ENCODE assay signal across 8 mouse cellular contexts in the genomic region with DNA sequence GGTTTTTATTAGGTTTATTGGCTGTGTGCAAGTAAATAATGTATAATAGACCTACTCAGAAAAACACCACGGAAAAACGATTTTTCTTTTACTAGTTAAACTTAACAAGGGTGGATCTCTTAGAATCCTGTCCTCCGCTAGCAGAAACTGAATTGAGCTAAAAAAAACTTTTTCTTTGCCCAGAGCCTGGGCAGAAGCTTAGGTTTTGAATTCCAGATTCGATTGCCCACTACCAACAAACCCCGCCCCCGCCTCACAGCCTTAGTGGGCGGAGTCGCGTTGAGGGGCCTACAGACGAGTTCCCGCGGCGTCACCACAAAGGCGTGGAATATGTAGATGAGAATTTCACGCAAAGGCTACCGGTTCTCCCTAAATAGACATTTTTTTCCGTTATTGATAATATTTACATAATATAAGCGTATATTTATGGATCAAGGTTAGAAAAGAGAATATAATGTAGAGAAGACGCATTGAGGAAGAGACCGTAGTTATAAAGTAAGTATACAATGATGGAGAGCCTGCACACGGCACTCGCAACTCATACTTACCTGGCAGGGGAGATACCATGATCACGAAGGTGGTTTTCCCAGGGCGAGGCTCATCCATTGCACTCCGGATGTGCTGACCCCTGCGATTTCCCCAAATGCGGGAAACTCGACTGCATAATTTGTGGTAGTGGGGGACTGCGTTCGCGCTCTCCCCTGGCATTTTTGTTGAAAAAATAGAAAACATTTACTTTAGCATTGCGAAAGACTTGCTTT. TPM values are rescaled to one million over a fixed set of nuclear protein-coding genes. Genes with fewer than 3 reads are reported as not detected.
A peak's percentile ranks its signal among the peaks of the same experiment; 100 is the strongest.
DNase-seq lines count a peak whose midpoint lies in the region; ATAC-seq lines count a peak whose summit lies in the region.

No protein-coding gene starts in this region.

- H3K27ac ChIP-seq in forebrain, embryonic 10.5 days = peak overlapping the region; percentile 94
- peak overlapping the region; percentile 98 for H3K27ac ChIP-seq in heart, embryonic 16.5 days (ENCODE audit: low read length)
- peak overlapping the region; percentile 97 for H3K27ac ChIP-seq in liver, embryonic 15.5 days (replicated peaks)
- H3K27ac ChIP-seq in neural tube, embryonic 12.5 days = peak overlapping the region; percentile 93; the same call in 1 of the 2 replicates

- H3K4me3 ChIP-seq in forebrain, embryonic 10.5 days = peak overlapping the region; percentile 88
- peak overlapping the region; percentile 78 for H3K4me3 ChIP-seq in heart, embryonic 16.5 days (ENCODE audit: low read length)
- H3K4me3 ChIP-seq in liver, embryonic 15.5 days (replicated peaks) = peak overlapping the region; percentile 74
- H3K4me3 ChIP-seq in neural tube, embryonic 12.5 days = peak overlapping the region; percentile 74

- under 1% methylated on average over 32 of the region's 32 CpGs for WGBS in forebrain, embryonic 10.5 days
- WGBS in heart, embryonic 16.5 days = under 1% methylated on average over 32 of the region's 32 CpGs
- under 1% methylated on average over 32 of the region's 32 CpGs for WGBS in liver, embryonic 15.5 days (ENCODE audit: insufficient replicate concordance)
- WGBS in neural tube, embryonic 12.5 days = under 1% methylated on average over 32 of the region's 32 CpGs

- peaks cover 15% of the 10 kb centered on the region for H3K36me3 ChIP-seq in forebrain, embryonic 10.5 days (replicated peaks)
- H3K36me3 ChIP-seq in heart, embryonic 16.5 days (ENCODE audit: control insufficient read depth, insufficient read depth) = peaks cover 5% of the 10 kb centered on the region
- H3K36me3 ChIP-seq in liver, embryonic 15.5 days (replicated peaks) = peaks cover 14% of the 10 kb centered on the region
- peaks cover 5% of the 10 kb centered on the region; the same call in 1 of the 2 replicates for H3K36me3 ChIP-seq in neural tube, embryonic 12.5 days

- peak; percentile 88 for ATAC-seq in heart, embryonic 16.5 days (replicated peaks; ENCODE audit: extremely low read depth, insufficient read depth, low FRiP score)
- ATAC-seq in liver, embryonic 15.5 days (ENCODE audit: insufficient read depth) = peak; percentile 71
- peak; percentile 90 for ATAC-seq in neural tube, embryonic 12.5 days (ENCODE audit: low FRiP score, low read depth)

- H3K27me3 ChIP-seq in forebrain, embryonic 10.5 days (ENCODE audit: poor library complexity, severe bottlenecking) = no peaks in the 10 kb centered on the region
- H3K27me3 ChIP-seq in heart, embryonic 16.5 days (ENCODE audit: control insufficient read depth, insufficient read depth, low read length) = no peaks in the 10 kb centered on the region
- no peaks in the 10 kb centered on the region for H3K27me3 ChIP-seq in liver, embryonic 15.5 days
- H3K27me3 ChIP-seq in neural tube, embryonic 12.5 days (replicated peaks) = no peaks in the 10 kb centered on the region

- peak overlapping the region; percentile 90 for H3K9ac ChIP-seq in heart, embryonic 16.5 days (ENCODE audit: low read length)
- peak overlapping the region; percentile 85 for H3K9ac ChIP-seq in liver, embryonic 15.5 days
- peak overlapping the region; percentile 83 for H3K9ac ChIP-seq in neural tube, embryonic 12.5 days

- peak overlapping the region; percentile 95 for H3K4me2 ChIP-seq in heart, embryonic 16.5 days (ENCODE audit: low read depth, low read length)
- H3K4me2 ChIP-seq in liver, embryonic 15.5 days = peak overlapping the region; percentile 84
- peak overlapping the region; percentile 65 for H3K4me2 ChIP-seq in neural tube, embryonic 12.5 days (replicated peaks)

- no peaks in the 10 kb centered on the region for H3K9me3 ChIP-seq in forebrain, embryonic 10.5 days
- no peaks in the 10 kb centered on the region for H3K9me3 ChIP-seq in heart, embryonic 16.5 days (replicated peaks; ENCODE audit: control insufficient read depth, low read length)
- no peaks in the 10 kb centered on the region for H3K9me3 ChIP-seq in liver, embryonic 15.5 days (replicated peaks)
- H3K9me3 ChIP-seq in neural tube, embryonic 12.5 days = no peaks in the 10 kb centered on the region

- peak; percentile 89 to 90 for DNase-seq in CD8-positive naive resting alpha-beta T cell, adult 2 months (ENCODE audit: low read depth in 2 of 2, low spot score in 2 of 2)
- DNase-seq in c-Kit-positive CD71-negative TER-119-negative erythroid progenitor cells, embryonic 14.5 days (ENCODE audit: low read depth) = peak; percentile 90
- peak; percentile 91 for DNase-seq in forebrain, embryonic 10.5 days (ENCODE audit: extremely low spot score, low spot score)
- DNase-seq in kidney, postnatal 36 days = peak; percentile 97 to 98
- peak; percentile 93 for DNase-seq in telencephalon, adult 2 months (ENCODE audit: low read depth, low spot score)

- H3K4me1 ChIP-seq in forebrain, embryonic 10.5 days = peaks cover 11% of the 10 kb centered on the region
- peaks cover 4% of the 10 kb centered on the region for H3K4me1 ChIP-seq in heart, embryonic 16.5 days (ENCODE audit: control insufficient read depth, insufficient read depth, low read length)
- peaks cover 50% of the 10 kb centered on the region for H3K4me1 ChIP-seq in liver, embryonic 15.5 days (replicated peaks)
- H3K4me1 ChIP-seq in neural tube, embryonic 12.5 days = peaks cover 4% of the 10 kb centered on the region

RNA-seq across cellular contexts. Expression of gene Eapp, which starts 0.7 kb away (rescaled TPM):
- 69.7 and 74.0 TPM in 2 replicates for polyA plus RNA-seq in forebrain, embryonic 10.5 days (2016; fragmentation: Nextera tagmentation; extraction: Ambion mirVana)
- 43.3 and 45.7 TPM in 2 replicates for polyA plus RNA-seq in heart, embryonic 16.5 days (2015; fragmentation: Nextera tagmentation; extraction: Ambion mirVana)
- polyA plus RNA-seq in liver, embryonic 15.5 days (2015; fragmentation: Nextera tagmentation; extraction: Ambion mirVana) = 32.2 and 36.2 TPM in 2 replicates
- 71.3 and 81.3 TPM in 2 replicates for polyA plus RNA-seq in neural tube, embryonic 12.5 days (2016; fragmentation: Nextera tagmentation; extraction: Ambion mirVana)

RNA-seq across cellular contexts. Expression of gene Sptssa, which starts 40.0 kb away (rescaled TPM):
- polyA plus RNA-seq in forebrain, embryonic 10.5 days (2016; fragmentation: Nextera tagmentation; extraction: Ambion mirVana) = 163 and 165 TPM in 2 replicates
- 140 and 168 TPM in 2 replicates for polyA plus RNA-seq in heart, embryonic 16.5 days (2015; fragmentation: Nextera tagmentation; extraction: Ambion mirVana)
- 76.4 and 80.3 TPM in 2 replicates for polyA plus RNA-seq in liver, embryonic 15.5 days (2015; fragmentation: Nextera tagmentation; extraction: Ambion mirVana)
- polyA plus RNA-seq in neural tube, embryonic 12.5 days (2016; fragmentation: Nextera tagmentation; extraction: Ambion mirVana) = 169 and 171 TPM in 2 replicates

Comparison
In these comparisons a context has a peak if more than half of its experiments do, and no peak if none do; other contexts are left out.
1. Peak in every context shown above with its lines: DNase-seq, ATAC-seq, H3K4me3 ChIP-seq and H3K27ac ChIP-seq.